Mouse (Mus musculus) neural tube, embryonic 14.5 days (tissue): ENCODE results near the gene Thada. TPM values are rescaled to one million over a fixed set of nuclear protein-coding genes. Genes with fewer than 3 reads are reported as not detected.

Source experiments
- ATAC-seq: fragments of 200-750 bp; cut with Nextera tagmentation; 2 replicates; pipeline ENCODE4 v1.8.0; 2017; ENCODE audit warnings: low read depth, mild to moderate bottlenecking, moderate TSS enrichment, moderate library complexity
- H3K27ac ChIP-seq: fragments of 300-500 bp; sonication (generic); 2 replicates; pipeline ENCODE4 v1.5.1; 2014; ENCODE audit warnings: low read depth, mild to moderate bottlenecking, control low read depth, low read length, moderate library complexity, mixed read lengths
- H3K27me3 ChIP-seq: fragments of 300-500 bp; sonication (generic); 2 replicates; pipeline ENCODE4 v1.6.1; 2014; ENCODE audit warnings: low read length; ENCODE audit not compliant: control insufficient read depth, insufficient read depth
- H3K36me3 ChIP-seq: fragments of 300-500 bp; sonication (generic); 2 replicates; pipeline ENCODE4 v1.6.1; 2014; ENCODE audit warnings: low read length, mixed read lengths; ENCODE audit not compliant: control insufficient read depth, insufficient read depth
- H3K4me1 ChIP-seq: fragments of 300-500 bp; sonication (generic); 2 replicates; pipeline ENCODE4 v1.6.1; 2014; ENCODE audit warnings: low read length; ENCODE audit not compliant: control insufficient read depth, insufficient read depth
- H3K4me2 ChIP-seq: fragments of 300-500 bp; sonication (generic); 2 replicates; pipeline ENCODE4 v1.6.1; 2014; ENCODE audit warnings: mild to moderate bottlenecking, low read depth, low read length, control low read depth
- H3K4me3 ChIP-seq: fragments of 300-500 bp; sonication (generic); 2 replicates; pipeline ENCODE4 v1.5.1; 2014; ENCODE audit warnings: low read depth, low read length, control low read depth, mixed read lengths
- H3K9ac ChIP-seq: fragments of 300-500 bp; sonication (generic); replicated peaks from 2 replicates; pipeline ENCODE4 v1.6.1; 2014; ENCODE audit warnings: low read depth, mild to moderate bottlenecking, control low read depth, low read length, mixed read lengths
- H3K9me3 ChIP-seq: fragments of 300-500 bp; sonication (generic); 2 replicates; pipeline ENCODE4 v1.6.1; 2016; ENCODE audit warnings: low read length; ENCODE audit not compliant: control insufficient read depth
- WGBS: fragments of 180-500 bp; shearing (Covaris S2); extraction: QIAGEN DNeasy Blood & Tissue Kit; methylation state at CpG from one replicate; pipeline ENCODE4 v1.1.7; 2014; 5-methylcytosine and 5-hydroxymethylcytosine counted together
- polyA plus RNA-seq: library from polyadenylated mRNA; unstranded; fragments of >200 nt; fragmentation: Nextera tagmentation; extraction: Ambion mirVana; gene quantifications from 2 replicates; pipeline ENCODE4 v1.2.1, GENCODE M21; 2014

Thada gene
- polyA plus RNA-seq, 1 experiment from 2014 or later: 12.8 TPM

DNA sequence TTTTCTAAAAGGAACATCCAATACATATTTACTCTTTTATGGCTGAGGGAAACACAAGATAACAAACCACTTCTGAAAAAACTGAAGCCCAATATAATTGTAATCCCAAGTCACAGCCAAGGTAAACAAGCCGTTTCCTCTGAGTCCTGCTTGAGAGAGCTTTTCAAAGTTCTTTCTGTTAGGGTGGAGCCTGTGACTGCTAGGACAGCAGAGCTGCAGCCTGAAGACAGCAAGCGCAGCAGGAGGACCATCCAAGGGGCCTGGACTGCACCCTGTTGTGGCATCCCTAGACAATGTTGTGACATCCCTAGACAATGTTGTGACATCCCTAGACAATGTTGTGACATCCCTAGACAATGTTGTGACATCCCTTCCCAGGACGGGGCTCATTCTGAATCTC is 197.6 kb downstream of the Thada start:
- no peak overlapping the region for H3K4me3 ChIP-seq
- no peaks in the 10 kb centered on the region for H3K9me3 ChIP-seq
- H3K4me1 ChIP-seq: no peaks in the 10 kb centered on the region
- no peak overlapping the region for H3K27ac ChIP-seq
- 83% methylated on average over 3 of the region's 3 CpGs for WGBS
- H3K27me3 ChIP-seq: no peaks in the 10 kb centered on the region
- H3K4me2 ChIP-seq: no peak overlapping the region
- ATAC-seq: no peak
- H3K36me3 ChIP-seq: no peaks in the 10 kb centered on the region
- H3K9ac ChIP-seq: no peak overlapping the region

DNA sequence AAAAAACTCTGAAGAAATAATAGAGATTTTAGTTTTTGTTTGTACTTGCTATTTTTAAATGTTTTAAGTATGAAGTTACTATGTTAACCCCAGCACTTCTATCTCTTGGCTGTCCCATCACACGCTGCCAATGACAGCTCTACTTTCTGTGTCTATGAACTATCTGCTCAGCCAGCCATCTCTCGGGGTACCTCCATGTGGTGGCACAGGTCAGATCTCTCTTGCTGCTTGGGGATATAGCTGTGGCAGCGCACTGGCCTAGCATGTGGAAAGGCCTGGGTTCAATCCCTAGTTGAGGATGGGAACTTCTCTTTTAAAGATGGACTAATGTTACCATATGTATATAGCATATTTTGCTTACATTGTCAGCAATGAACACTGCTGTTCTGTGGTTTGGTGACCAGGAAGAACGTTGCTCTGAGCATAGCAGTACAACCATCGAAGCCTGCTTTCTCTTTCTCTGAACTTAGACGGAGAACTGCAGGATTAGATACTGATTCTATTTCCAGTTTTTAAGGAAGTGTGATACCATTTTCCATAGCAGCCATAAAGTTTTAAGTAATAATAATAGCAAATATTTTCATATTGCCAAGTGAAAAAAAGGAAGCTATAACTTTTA is 198.4 kb downstream of the Thada start:
- no peaks in the 10 kb centered on the region for H3K4me1 ChIP-seq

GRCm38 (mm10) chr17:84266161-84266948 is 199.7 kb downstream of the Thada start:
- no peak overlapping the region for H3K9ac ChIP-seq
- 75% methylated on average over 3 of the region's 3 CpGs for WGBS
- H3K27ac ChIP-seq: no peak overlapping the region
- no peak overlapping the region for H3K4me2 ChIP-seq
- ATAC-seq: no peak
- no peak overlapping the region for H3K4me3 ChIP-seq
- no peaks in the 10 kb centered on the region for H3K4me1 ChIP-seq
- H3K9me3 ChIP-seq: no peaks in the 10 kb centered on the region
- H3K36me3 ChIP-seq: no peaks in the 10 kb centered on the region
- no peaks in the 10 kb centered on the region for H3K27me3 ChIP-seq

More for the DNA sequence above, 198.4 kb downstream of the Thada start:
- Histone ChIP-seq H3K27me3 (no peaks in the 10 kb centered on the region), H3K27ac (no peak overlapping the region), H3K9ac (no peak overlapping the region), H3K4me3 (no peak overlapping the region), H3K4me2 (no peak overlapping the region), H3K9me3 (no peaks in the 10 kb centered on the region), H3K36me3 (no peaks in the 10 kb centered on the region)
- WGBS: 96% methylated on average over 6 of the region's 6 CpGs
- ATAC-seq: no peak

- no peak for ATAC-seq
These were observed 200.4 kb downstream of the Thada start for GRCm38 (mm10) chr17:84265480-84266130.

DNA sequence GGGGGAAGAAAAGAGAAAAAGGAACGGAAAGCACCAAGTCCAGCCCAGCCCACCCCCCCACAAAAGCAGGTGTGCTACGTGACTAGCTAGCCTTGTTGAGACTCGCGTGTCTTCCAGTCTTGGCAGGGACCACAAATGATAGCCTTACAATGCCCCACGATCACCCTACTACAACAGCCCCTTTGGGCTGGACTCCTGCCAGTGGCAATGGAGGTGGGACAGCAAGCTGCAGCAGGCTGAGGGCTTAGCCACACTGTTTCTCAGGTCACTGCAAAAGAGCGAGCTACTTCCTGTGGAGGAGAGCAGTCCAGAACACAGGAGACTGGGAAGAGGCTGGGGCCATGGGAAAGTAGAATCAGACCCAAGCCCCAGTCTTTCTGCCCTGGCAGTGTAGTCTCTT is 201.7 kb downstream of the Thada start:
- Histone ChIP-seq H3K4me1 (no peaks in the 10 kb centered on the region), H3K9me3 (no peaks in the 10 kb centered on the region), H3K36me3 (no peaks in the 10 kb centered on the region), H3K27me3 (no peaks in the 10 kb centered on the region), H3K9ac (no peak overlapping the region), H3K4me2 (no peak overlapping the region), H3K4me3 (no peak overlapping the region), H3K27ac (no peak overlapping the region)
- ATAC-seq: no peak
- WGBS: 83% methylated on average over 6 of the region's 6 CpGs

More at GRCm38 (mm10) chr17:84265480-84266130, 200.4 kb downstream of the Thada start:
- H3K27ac ChIP-seq: no peak overlapping the region
- H3K9ac ChIP-seq: no peak overlapping the region
- H3K4me1 ChIP-seq: no peaks in the 10 kb centered on the region
- no peaks in the 10 kb centered on the region for H3K9me3 ChIP-seq
- H3K27me3 ChIP-seq: no peaks in the 10 kb centered on the region
- no peak overlapping the region for H3K4me2 ChIP-seq
- WGBS: 83% methylated on average over 5 of the region's 5 CpGs
- no peak overlapping the region for H3K4me3 ChIP-seq
- H3K36me3 ChIP-seq: no peaks in the 10 kb centered on the region

DNA sequence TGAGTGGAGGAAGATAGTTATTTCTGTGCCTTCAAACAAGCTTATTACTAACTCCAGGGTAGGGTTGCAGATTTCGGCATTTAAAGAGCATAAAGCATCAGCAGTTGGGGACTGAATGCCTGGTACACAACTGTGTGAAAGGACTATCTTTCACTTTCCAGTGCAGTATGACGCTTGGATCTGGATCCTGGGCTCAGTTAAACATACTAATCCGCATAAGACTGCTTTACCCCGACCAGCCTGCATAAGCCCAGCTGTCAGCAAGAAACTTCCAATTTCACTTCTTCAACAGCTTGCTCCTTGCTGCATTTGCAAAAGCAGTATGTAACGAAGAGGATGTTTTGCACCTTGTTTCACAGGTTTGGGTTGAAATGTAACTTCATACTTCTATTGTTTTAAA is 202.4 kb downstream of the Thada start:
- ATAC-seq: no peak
- H3K4me1 ChIP-seq: no peaks in the 10 kb centered on the region

GRCm38 (mm10) chr17:84262325-84262979 is 203.6 kb downstream of the Thada start:
- no peak for ATAC-seq
- WGBS: 90% methylated on average over 9 of the region's 9 CpGs

More for the DNA sequence above, 202.4 kb downstream of the Thada start:
- Histone ChIP-seq H3K9ac (no peak overlapping the region), H3K36me3 (no peaks in the 10 kb centered on the region), H3K9me3 (no peaks in the 10 kb centered on the region), H3K27me3 (no peaks in the 10 kb centered on the region), H3K4me2 (no peak overlapping the region), H3K27ac (no peak overlapping the region), H3K4me3 (no peak overlapping the region)
- WGBS: 90% methylated on average over 5 of the region's 5 CpGs

DNA sequence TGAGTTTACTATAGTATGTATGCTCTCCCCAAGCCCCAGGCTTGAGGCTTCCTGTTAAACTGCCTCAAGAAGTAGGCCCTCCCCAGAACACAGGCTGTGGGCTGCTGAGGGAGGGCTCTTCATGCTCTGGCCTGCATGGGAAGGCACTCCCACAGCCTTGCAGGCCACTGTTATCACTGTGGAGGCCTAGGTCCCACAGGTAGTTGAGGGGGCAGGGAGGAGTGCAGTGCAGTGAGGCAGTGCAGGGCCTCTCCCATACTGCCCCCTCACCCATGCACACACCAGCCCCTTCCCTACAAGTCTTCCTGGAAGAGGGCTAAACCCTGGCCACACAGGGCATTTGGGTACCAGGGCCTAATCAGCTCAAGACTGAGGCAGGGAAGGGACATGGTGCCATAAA is 205.0 kb downstream of the Thada start:
- Histone ChIP-seq H3K4me3 (no peak overlapping the region), H3K36me3 (no peaks in the 10 kb centered on the region), H3K9ac (no peak overlapping the region), H3K4me2 (no peak overlapping the region), H3K27me3 (no peaks in the 10 kb centered on the region), H3K9me3 (no peaks in the 10 kb centered on the region), H3K27ac (no peak overlapping the region), H3K4me1 (no peaks in the 10 kb centered on the region)
- no peak for ATAC-seq

More at GRCm38 (mm10) chr17:84262325-84262979, 203.6 kb downstream of the Thada start:
- Histone ChIP-seq H3K4me3 (no peak overlapping the region), H3K4me1 (no peaks in the 10 kb centered on the region), H3K9ac (no peak overlapping the region), H3K4me2 (no peak overlapping the region), H3K27me3 (no peaks in the 10 kb centered on the region), H3K9me3 (no peaks in the 10 kb centered on the region), H3K27ac (no peak overlapping the region), H3K36me3 (no peaks in the 10 kb centered on the region)

GRCm38 (mm10) chr17:84260226-84260625 is 205.8 kb downstream of the Thada start:
- Histone ChIP-seq H3K4me3 (no peak overlapping the region), H3K4me1 (no peaks in the 10 kb centered on the region), H3K27me3 (no peaks in the 10 kb centered on the region), H3K9ac (no peak overlapping the region), H3K27ac (no peak overlapping the region), H3K4me2 (no peak overlapping the region), H3K9me3 (no peaks in the 10 kb centered on the region), H3K36me3 (no peaks in the 10 kb centered on the region)
- no peak for ATAC-seq
